Mouse (Mus musculus): ENCODE results near the gene St3gal2.

DNA sequence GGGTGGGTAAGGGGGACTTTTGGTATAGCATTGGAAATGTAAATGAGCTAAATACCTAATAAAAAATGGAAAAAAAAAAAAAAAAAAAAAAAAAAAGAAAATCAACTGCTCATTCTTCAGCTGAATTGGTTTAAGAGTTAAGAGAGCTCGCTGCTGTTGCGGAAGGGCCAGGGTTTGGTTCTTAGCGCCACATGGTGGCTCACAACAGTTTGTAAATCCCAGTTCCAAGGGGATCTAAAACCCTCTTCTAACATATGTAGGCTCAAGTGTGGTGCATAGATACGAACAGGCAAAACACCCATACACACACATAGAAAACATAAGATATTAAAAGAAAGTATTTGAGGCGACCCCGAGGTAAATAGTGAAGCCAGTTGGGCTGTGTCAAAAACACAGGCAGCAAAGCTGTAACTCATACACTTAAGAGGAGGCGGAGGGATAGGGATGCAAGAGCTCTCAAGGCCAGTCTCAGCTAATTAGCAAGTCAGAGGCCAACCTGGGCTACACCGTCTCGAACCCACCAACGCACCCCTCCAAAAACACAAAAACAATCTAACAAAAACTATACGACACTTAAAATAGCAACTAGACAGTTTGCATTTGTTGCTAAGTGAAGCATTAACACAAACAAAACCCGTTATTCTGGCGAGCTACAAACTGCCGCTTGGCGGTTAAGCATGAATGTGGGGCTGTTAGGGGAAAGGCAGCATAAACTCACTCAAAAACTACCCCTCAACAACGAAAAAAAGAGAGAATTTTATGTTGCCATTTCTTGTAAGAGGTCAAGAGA lies 77.1 kb downstream of the St3gal2 start:
- TF ChIP-seq CTCF (conservative IDR thresholded peaks at IDR 0.05; ENCODE audit: low read length) (no peak), NANOG (IDR thresholded peaks at IDR 0.05; ENCODE audit: borderline replicate concordance, low read length) (no peak), POU5F1 (IDR thresholded peaks at IDR 0.05; ENCODE audit: borderline replicate concordance, low read length) (no peak)

Measured in E14TG2a.4 (cell line).